Mouse (Mus musculus) ES-E14 (cell line): ENCODE measurements around the gene Fnbp1.

Source experiments
- CHD2 ChIP-seq: IDR thresholded peaks from 2 replicates; pipeline ENCODE4 v1.6.1; 2014; ENCODE audit warnings: mild to moderate bottlenecking, low read depth, low read length, inconsistent platforms
- ZC3H11A ChIP-seq: IDR thresholded peaks from 2 replicates; pipeline ENCODE4 v1.6.1; 2012; ENCODE audit warnings: low read depth, mild to moderate bottlenecking, inconsistent platforms, low read length, borderline replicate concordance
- ZNF384 ChIP-seq: IDR thresholded peaks from 2 replicates; pipeline ENCODE4 v1.6.1; 2012; ENCODE audit warnings: low read depth, low read length, inconsistent platforms

DNA sequence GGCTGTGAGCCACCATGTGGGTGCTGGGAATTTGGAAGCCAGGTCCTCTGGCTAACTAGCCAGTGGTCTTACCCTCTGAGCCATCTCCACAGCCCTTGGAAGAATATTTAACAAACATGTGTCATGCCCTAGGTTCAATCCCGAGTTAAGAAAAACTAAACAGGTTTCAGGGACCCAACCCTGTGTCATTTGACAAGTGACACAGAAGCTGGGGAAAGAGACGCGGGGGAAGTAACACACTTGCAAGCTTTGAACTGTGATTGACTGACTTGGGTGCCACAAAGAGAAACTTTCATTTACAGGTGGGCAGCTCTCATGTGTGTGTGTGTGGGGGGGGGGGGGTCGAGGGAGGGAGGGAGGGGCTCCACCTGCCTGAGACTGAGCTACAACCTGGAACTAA is 7.8 kb downstream of the Fnbp1 start:
- TF ChIP-seq CHD2 (no peak), ZNF384 (no peak), ZC3H11A (no peak)
